Mouse (Mus musculus) CD4-positive helper T cell, adult 2 months (primary cell): ENCODE results near the gene Rasgrp4.
"Not testable (repeated sequence)": the region's sequence is repeated elsewhere in the genome, so short reads cannot be mapped to it uniquely, and the experiment has no call there.

Source experiments
- DNase-seq: peaks from one replicate; pipeline ENCODE4 v3.0.0-alpha.2; 2012; ENCODE audit warnings: low read depth, missing footprints, low spot score

Gene Rasgrp4

DNA sequence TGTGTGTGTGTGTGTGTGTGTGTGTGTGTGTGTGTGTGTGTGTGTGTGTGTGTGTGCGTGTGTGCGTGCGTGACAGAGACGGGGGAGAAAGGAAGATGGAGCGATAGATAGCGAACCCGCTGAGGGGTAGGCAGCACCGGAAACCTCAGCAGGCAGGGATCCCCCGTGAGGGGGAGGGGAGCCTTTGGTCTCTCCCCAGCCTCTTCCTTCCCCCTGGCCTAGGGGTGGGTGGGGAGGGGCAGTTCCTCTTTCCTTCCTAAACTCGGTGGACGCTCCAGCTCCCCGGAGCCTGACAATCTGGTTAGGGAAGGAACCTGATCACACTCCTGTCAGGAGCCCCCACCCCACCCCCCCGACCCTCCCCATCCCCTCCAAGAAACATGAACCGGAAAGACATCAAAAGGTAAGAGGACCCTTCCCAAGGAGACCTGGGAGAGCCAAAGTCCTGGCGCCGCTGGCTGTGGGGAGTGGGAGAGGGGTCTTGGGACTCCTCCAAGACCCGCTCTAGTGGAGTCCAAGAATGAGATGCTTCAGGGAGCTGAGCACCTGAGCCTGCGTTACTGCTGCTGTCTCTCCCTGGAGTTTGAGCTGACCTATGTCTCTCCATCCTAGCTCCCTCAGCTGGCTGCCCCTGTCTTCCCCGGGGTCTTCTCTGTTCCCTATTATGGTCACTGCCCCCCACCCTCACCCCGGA lies at the start of gene Rasgrp4:
Gene Rasgrp4, plus strand, starts transcription at position 159 of the 694 bp plus-strand sequence.
- DNase-seq, result peak; percentile 90

DNA sequence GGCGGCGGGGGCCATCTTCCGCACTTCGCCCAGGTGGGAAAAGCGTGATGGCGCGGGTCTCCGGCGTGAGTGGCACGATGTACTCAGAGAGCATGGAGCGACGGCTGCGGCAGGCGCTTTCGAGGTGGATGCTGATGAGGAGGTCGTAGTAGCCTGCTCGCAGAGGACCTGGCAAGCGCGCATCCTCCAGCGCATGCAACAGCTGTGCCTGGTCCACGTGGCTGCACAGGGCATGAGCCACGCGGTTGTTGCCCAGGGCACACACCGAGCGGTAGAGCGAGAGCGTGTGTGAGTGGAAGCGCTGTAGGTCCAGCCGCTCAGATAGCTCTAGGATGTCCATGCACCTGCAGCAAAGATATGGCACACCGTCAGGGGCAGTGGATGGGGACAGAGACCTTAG lies 48.7 kb upstream of the Rasgrp4 start:
- DNase-seq, result no peak

DNA sequence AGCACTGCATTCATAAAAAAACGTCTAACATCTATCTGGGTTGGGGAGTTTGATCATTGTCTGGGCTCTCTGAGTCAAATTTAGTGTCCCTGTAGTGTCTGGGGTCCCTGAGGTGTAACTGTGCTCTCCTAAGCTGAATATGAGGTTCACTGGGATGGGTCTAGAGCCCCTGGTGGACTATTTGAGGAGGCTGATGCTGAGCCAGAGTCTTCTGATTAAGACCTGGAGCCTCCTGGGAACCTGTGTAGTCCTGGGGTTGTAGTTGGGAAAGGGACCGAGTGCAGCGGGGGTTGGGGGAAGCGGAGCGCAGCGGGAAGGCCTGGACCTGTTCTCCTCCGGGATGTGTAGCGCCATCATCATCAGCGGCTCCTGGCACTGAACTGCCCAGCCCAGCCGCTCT lies 47.7 kb upstream of the Rasgrp4 start:
- no peak for DNase-seq

DNA sequence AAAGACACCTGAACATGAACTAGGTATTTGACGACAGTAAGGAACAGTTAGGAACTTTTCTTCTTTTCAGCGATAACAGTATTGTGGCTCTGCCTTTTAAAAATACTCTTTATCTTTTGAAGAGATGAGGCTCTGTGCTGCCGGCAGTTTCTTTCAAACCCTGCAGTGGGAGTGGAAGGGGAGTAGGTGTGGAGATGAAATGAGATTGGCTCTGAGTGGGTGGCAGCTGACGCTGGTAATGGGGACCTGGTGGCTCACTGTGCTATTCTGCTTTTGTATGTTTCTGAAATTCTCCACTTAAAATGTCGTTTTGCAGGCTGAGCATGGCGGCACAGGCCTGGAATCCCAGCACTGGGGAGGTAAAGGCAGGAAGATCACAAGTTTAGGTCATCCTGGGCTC lies 45.8 kb upstream of the Rasgrp4 start:
- no peak for DNase-seq

DNA sequence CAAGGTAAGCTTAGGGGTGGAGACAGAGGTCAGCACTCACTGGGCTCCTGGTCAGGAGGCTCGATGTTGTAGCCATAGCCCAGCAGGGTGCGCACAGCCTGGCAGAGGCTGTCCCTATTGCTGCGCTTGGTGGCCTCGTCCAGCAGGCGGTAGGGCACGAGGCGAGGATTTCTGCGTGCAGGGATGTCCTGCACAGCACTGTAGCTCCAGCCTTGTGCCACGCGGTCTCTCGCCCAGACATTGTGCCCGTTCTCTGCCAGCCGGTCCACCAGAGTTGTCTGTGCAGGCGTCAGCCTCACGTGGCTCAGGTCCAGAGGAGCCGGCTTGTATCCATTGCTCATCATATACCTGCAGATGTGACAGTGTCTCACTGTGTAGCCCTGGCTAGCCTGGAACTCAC lies 37.5 kb upstream of the Rasgrp4 start:
- DNase-seq, result no peak

DNA sequence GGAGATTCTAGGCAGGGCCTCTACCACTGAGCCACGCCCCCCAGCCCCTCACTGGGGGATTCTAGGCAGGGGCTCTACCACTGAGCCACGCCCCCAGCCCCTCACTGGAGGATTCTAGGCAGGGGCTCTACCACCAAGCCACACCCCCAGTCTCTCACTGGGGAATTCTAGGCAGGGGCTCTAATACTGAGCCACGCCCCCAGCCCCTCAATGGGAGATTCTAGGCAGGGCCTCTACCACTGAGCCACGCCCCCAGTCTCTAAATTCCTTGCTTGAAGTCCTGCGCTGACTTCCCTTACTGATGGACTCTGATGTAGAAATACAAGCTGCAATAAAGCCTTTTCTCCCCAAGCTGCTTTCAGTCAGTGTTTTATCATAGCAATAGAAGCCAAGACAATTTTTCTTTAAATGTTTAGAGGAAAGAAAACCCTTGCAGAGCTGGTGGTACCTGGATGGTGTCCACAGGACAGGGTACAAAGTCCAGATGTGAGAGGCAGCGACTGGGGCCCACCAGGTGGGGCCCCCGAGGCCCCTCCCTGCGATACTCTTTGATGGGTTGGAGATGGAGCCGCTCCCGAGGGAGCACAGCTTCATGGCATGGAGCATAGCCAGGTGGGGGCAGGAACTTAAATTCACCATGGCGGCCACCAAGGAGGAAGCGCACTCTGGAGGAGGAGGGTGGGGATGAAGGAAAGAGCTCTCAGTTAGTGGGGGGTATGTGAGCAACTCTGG lies 33.2 kb upstream of the Rasgrp4 start:
- DNase-seq, result no peak

DNA sequence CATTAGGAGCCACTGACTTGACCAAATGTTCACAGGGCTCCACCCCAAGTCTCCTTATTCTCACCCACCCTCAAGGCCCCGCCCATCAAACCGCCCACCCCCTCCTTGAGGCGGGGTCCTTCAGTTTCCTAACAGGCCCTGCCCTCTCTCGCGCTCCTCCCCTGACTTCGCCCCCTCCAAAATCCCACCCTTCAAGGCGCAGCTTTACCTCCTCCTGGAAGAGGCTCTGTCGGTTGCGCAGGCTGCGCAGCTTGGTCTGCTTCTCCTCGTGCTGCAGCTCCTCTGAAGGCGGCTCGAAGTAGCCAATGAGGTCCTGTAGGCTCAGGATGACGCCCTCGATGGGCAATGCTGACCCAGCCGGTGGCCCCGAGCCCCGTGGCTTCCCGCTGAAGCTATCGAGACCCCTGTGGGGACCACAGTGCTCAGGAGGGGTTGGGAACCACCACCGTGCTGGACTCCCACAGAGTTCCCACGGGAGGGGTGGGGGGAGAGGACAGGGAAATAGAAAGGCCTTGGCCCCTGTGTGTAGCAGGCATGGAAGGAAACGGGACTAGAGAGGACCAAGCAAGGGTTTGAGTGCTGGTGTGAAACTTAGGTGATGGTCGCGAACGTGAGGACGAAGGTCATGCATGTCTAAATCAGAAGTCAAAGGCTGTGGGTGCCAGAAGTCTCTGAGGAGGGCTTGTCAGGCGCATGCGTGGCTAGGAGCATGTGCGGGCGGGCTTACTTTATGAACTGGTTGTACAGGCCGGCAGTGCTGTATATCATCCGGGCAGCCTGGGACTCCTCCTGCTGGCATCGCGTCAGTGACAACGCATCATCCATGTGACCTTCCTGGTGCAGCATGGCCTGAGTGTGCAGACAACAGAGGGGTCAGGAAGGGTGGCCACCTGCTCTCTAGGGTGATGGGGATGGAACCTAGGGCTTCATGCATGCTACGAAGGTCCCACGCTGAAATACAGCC lies 25.4 kb upstream of the Rasgrp4 start:
- no peak for DNase-seq

DNA sequence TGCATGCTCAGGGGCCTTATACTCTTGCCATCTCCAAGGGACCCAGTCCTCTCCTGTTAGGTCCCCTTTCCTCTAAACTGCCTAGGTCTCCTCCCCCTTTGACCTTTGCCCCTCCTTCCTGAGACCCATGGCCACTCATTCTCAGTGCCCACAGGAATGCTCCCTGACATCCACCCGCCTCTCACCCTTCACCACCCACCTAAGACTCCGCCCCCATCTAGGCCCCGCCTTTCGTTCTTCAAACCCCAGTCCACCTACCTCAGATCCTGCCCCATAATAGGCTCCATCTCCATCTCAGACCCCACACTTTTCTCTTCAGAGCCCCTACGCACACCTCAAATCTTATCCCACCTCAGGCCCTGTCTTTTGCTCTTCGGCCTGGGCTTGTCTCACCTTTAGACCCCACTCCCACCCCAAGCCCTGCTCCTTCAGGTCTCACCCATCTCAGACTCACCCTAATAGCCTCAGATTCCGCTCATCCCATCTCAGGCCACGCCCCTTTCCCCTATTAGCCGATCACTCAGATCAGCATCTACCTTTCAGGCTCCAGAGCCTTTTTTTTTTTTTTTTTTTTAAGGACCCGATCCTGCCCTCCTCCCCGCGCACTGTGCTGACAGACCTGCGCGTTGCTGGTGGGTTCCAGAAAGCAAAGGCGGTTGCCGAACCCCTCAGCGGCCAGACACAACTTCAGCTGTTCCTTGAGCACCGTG lies 16.4 kb upstream of the Rasgrp4 start:
- DNase-seq, result no peak

DNA sequence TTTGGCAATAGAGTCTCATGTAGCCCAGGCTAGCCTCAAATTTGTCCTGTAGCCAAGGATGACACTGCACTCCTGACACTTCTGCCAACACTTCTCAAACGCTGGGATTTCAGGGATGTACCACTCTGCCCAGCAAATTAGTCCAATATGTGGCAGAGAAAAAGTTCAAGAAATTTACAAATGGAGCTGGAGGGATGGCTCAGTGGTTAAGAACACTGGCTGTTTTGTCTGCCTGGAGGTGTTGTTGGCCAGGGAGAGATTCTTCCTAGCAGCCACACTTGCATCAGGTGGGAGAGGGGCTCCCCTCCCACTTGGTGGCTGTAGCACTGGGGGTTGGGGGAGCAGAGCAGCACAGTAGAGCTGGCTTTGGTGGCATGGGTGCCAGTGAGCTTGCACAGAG lies 15.1 kb upstream of the Rasgrp4 start:
- DNase-seq, result no peak

DNA sequence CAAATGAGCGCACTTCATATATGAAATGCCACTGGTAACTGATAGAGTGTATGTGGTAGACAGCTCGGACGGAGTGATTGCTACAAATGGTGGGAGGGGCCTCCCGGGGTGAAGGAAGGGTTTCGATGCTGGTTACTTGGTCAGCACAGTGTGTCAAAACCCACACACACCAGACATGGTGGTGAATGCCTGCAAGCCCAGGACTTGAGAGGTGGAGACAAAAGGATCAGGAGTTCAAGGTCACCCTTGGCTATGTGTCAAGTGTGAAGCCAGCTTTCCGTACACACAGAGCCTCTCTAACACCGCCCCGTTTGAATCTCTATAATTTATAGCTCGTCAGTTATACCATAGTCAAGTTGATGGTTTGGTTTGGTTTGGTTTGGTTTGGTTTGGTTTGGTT lies 11.8 kb upstream of the Rasgrp4 start:
- DNase-seq, result no peak

DNA sequence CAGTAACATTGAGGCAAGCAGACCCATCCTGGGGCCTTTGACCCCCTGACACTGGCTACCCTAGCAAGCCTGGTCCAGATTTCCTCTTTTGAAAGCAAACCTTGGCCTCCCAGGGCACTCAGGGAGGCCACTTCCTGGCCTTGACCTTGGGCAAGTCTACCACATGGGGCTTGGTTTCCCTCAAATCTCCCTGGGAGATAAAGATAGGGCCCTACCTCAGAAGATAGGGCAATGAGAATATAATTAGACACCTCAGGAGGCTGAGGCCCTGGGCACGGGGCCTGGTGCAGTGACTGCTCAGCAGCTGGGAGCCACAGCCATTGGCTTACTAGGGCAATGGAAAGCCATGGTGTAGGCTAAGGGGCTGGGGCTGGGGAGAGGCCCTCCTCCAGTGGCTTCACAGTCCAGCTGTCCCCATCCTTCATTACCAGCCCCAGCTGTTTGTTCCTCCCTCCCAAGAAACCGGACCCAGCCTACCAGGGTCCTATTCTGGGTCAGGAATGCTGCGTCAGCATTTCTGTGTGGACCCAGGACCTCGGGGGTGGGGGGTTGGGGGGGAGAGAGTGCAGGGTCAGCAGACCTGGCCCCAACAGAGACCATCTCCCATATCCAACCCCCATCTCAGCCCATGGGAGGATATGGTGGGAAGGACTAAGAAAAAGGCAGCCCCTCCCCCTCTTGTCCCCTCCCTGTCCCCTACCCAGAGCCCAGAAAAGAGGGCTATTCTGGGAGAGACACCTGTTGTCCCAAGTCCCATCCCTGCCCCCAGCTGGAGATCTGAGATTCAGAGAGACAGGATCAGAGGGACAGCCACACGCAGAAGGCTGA lies 10.9 kb upstream of the Rasgrp4 start:
- DNase-seq, result no peak

DNA sequence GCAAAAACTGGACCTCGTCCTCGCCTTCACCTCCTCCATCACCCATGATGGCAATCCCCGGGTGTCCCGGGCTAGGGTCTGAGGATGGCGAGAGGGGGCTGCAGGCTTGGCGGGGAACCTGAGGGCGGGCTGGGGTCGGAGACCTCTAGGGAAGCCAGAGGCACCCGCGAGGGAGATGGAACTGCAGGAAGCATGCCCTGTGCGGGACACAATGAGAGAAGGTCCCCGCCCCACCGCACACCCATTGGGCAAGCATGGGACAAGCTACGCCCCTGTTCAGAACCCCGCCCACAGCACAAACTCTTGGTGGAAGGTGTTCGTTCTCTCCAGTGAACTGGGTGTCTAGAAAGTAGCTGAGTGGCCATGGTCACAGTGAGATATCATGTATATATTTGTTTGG lies 9.7 kb upstream of the Rasgrp4 start, which contains the start of gene Ryr1:
Gene Ryr1, minus strand, starts transcription at position 210 of the 400 bp plus-strand sequence.
- DNase-seq, result peak; percentile 56

DNA sequence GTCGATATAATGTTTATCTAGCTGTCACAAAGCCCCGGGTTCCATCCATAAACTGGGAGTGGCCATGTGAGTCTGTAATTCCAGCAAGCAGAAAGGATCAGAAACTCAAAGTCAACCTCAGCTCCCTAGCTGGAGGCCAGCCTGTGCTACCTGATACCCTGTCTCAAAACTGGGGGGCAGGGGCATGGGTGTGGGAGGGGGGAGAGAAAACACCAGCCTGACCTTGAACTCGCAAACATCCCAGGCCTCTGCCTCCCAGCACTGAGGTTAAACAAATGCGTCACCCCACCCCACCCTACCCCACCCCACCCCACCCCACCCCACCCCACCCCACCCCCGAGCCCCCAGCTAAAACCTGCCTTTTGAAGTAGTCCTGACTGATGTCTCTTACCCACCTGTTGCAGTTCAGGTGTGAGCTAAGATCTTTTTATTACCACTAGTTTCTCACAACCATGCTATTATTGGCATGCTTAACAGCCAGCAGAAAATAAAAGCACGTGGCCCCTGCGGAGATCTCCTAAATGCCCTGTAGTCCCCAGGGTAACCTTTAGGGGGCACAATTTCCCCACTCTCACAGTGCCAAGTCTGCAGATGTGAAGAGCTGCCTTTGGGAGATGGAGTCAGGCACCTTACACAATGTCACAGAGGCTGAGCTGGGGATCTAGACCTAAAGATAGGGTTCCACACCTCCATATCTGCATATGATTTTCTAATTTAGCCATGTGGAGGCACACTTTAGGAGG lies 8.3 kb upstream of the Rasgrp4 start:
- DNase-seq, result peak; percentile 81

DNA sequence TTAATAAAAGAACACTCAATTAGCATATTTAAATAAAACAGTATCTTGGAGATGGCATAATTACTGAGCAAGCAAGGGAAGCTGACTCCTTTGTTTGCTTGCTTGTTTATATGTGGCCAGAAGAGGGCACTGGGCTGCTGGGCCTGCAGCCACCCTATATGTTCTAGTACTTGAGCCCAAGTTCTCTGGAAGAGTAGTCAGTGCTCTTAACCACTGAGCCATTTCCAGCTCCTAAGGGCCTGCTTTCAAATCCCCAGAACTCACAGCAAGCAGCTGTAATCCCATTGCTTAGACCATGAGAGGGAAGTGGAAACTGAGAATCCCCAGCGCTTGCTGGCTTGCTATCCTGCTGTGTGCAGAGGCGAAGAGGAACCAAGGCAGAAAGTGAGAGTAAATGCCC lies 5.9 kb upstream of the Rasgrp4 start:
- peak; percentile 58 for DNase-seq

DNA sequence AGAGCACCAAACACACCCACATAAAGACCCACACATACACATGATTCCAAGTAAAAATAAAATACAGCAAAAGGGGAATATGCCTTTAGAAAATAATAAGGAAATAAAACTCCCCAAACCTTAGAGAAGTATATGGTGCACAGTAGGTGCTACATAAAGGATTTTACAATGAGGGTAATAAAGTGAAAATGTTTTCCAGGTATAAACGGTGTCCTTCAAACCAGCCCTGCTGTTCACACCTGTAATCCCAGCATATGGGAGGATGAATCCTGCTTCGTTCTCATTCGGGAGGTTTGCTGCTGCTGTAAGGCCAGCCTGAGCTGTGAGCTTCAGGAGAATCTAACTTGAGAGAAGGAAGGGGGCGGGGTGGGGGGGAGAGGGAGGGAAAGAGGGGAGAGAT lies 421 bp upstream of the Rasgrp4 start:
- DNase-seq, result no peak

DNA sequence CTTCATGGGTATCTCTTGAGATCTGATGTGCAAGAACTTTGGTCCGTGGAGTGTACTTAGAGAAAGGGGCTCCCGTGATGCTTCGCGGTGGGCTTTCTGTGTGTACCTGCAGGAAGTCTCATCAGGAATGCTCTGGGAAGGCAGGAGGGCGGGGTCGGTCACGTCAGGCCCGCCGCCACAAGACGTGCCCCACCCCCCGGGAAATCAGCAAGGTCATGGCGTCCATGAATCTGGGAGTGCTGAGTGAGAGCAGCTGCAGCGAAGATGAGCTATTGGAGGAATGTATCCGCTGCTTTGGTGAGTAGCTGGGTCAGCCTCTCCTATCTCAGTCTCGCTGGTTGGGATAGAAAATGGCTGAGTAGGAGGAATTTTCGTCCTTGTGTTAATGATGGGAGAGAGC lies 2.8 kb downstream of the Rasgrp4 start:
- no peak for DNase-seq

DNA sequence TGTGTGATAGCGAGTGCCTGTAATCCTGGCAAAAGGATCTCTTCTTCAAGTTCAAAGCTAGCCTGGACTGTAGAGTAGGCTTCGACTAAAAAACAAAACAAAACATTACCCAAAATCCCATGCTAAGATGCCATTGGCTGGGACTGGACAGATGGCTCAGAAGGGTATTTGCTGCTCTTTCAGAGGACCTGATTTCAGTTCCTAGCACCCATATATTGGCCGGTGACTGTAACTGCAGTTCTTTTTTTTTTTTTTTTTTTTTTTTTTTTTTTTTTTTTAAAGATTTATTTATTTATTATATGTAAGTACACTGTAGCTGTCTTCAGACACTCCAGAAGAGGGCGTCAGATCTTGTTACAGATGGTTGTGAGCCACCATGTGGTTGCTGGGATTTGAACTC lies 4.6 kb downstream of the Rasgrp4 start:
- not testable (repeated sequence) for DNase-seq

DNA sequence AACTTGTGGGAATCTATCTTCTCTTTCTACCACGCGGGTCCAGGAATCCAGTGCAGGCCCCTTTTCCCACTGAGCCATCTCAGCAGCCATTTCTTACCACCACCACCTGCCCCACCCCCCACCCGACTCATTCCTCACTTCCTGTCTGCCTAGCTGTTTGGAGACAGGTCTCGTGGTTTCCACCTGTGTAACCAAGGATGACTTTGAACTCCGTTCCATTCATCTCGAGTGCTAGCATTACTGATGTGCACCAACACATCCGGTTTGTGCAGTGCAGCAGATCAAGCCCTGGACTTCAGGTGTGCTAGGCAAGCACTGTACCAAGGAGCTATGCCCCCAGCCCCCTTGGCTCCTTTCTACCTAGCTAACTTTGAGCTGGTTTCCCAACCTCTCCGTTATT lies 6.8 kb downstream of the Rasgrp4 start:
- DNase-seq, result peak; percentile 88

DNA sequence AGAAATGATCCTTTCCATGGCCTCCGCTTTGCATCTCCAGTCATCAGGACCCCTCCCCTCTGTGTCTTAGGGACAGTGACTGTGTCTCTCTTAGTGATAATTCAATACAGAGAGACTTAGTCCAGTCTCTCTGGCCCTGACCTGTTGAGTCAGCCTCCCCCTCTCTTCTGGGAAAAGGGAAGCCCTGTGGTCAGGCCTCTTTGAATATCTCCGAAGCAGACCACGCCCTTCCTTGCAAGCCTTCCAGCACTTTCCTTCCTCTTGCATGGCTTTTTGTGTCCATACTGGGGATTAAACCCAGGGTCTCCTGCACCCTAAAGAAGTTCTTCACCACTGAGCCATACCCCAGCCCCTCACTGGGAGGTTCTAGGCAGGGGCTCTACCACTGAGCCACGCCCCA lies 9.4 kb downstream of the Rasgrp4 start:
- no peak for DNase-seq
